Mouse (Mus musculus) spleen, adult 2 months (tissue): ENCODE measurements around the gene P4ha2.

Source experiments
- CTCF ChIP-seq: fragments of 200-500 bp; IDR thresholded peaks from 2 replicates; pipeline ENCODE4 v1.5.1; 2011; ENCODE audit warnings: mild to moderate bottlenecking, inconsistent platforms; ENCODE audit not compliant: insufficient read depth, insufficient read length, insufficient replicate concordance; ENCODE audit errors: extremely low read depth
- POLR2A ChIP-seq: fragments of 200-500 bp; IDR thresholded peaks from 2 replicates; pipeline ENCODE4 v1.6.1; 2011; ENCODE audit warnings: low read depth, low read length, inconsistent platforms

GRCm38 (mm10) chr11:54068520-54069371, 31.1 kb upstream of the P4ha2 start, which contains the start of gene Pdlim4:
- TF ChIP-seq CTCF = no peak
- TF ChIP-seq POLR2A = no peak
